Mouse (Mus musculus): ENCODE data around the gene Aldh4a1.

DNA sequence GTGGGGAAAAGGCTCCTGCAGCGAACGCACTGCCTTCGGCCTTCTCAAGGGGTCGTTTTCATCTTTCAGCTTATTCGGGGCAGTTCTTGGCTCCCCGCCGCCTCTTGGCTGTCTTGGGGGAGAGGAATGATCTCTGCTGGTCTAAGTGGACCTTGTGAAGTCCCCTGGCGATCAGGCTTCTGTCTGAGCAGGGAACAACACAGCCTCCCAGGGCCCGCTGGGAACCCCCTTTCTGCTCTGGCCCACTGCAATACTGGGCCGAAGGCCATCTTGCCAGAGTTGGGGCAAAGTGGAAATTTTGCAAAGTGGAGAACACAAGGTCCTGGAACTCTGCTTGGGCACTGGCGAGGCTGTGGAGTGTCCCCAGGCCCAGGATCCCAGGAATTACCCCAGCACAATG is 38.0 kb upstream of the Aldh4a1 start:
- TF ChIP-seq CTCF (IDR thresholded peaks at IDR 0.05; ENCODE audit: low read depth) (no peak), EP300 (IDR thresholded peaks at IDR 0.05; ENCODE audit: low read depth) (no peak)

Data from heart, postnatal 0 days (tissue).